Comparison of ENCODE assay signal across 18 mouse cellular contexts in genomic region chr13:58078361-58078760, GRCm38 (mm10).
"Had no signal": no experiment of that assay in that cellular context is flagged by ENCODE, and none has a peak within 500 bp of the region (broad histone marks: within the 10 kb centered on the region; RNA-seq: fewer than 3 reads in every experiment).

No protein-coding gene starts in this region.

- H3K9ac ChIP-seq: kidney, embryonic 15.5 days; limb, embryonic 12.5 days; limb, embryonic 15.5 days; liver, embryonic 14.5 days; liver, postnatal 0 days; lung, embryonic 15.5 days had no signal

- H3K4me3 ChIP-seq: kidney, embryonic 15.5 days; limb, embryonic 12.5 days; limb, embryonic 15.5 days; lung, embryonic 15.5 days had no signal

- DNase-seq: kidney, adult 8-10 months; kidney, postnatal 10 days; liver, postnatal 0 days; lung, postnatal 10 days; lung, postnatal 4 days; midbrain, embryonic 14.5 days; right cerebral cortex, adult 18-20 months; right cerebral cortex, postnatal 14 days; right cerebral cortex, postnatal 4 days; thymus, adult 2 months; thymus, postnatal 14 days; thymus, postnatal 4 days had no signal

- H3K36me3 ChIP-seq: kidney, embryonic 15.5 days; limb, embryonic 15.5 days; lung, embryonic 15.5 days had no signal

- H3K27ac ChIP-seq: kidney, embryonic 15.5 days; limb, embryonic 12.5 days; limb, embryonic 15.5 days; liver, embryonic 14.5 days; lung, embryonic 15.5 days; stomach, postnatal 0 days had no signal

- H3K4me1 ChIP-seq: kidney, embryonic 15.5 days; limb, embryonic 12.5 days had no signal

- H3K27me3 ChIP-seq: kidney, embryonic 15.5 days; limb, embryonic 12.5 days; limb, embryonic 15.5 days; lung, embryonic 15.5 days had no signal
